Mouse (Mus musculus): Measurements from ENCODE around the gene Sod1.

Sod1 gene

DNA sequence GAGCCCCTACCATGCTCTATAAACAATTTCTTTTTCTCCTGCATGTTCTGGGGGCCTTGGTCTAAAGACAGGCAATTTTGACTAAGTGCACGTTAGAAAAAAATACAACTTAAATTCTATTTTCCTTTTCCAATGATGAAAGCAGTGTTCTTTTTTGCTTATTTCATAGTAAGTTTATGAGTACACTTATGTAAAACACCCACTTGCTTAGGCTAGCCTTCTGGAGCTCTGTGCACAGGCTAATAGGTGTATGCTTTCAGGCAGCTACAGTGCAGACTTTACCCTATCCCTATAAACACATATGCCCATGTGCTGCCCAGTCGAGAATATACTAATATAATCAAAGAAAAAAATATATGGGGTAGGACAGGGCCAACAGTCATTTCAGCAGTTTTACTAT, 32.0 kb downstream of the Sod1 start:
- no peak for DNase-seq (ENCODE audit: low read depth, low spot score)

DNA sequence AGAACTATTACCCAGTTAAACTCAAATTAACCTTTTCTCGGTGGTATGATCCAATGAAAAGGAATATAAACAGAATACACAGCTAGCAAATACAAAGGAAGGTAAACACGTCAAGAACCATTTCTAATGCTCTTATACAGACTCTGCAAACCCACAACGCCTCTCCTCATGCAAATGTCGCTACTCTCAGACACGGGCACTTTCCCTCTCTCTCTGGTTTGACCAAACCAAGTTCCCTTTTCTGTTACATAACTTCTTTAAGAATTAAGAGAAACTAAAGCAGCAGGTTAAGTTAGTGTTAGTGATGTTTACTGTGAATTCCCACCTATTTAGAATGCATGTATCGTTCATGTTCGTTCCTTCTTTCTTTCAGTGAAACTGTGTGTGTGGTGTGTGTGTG, 38.4 kb downstream of the Sod1 start:
- no peak for DNase-seq (ENCODE audit: low read depth, low spot score)

DNA sequence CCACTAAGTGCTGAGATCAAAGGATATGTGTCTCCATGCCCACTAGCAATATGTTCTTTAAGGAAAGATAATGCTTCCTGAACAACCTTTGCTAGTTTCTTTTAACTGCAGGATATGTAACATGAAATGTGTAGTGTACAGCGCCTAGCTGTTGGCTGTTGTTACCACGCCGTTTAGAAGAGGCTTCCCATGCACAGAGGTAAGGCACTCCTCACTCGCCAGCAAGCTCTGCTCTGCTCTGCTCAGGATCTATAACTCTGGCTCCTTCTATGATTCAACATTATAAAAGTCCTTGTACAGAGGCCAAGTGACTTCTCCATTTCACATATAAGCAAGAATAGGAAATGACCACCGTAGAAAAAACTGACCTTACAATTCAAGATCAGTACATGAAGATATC, 39.1 kb downstream of the Sod1 start:
- no peak for DNase-seq (ENCODE audit: low read depth, low spot score)

DNA sequence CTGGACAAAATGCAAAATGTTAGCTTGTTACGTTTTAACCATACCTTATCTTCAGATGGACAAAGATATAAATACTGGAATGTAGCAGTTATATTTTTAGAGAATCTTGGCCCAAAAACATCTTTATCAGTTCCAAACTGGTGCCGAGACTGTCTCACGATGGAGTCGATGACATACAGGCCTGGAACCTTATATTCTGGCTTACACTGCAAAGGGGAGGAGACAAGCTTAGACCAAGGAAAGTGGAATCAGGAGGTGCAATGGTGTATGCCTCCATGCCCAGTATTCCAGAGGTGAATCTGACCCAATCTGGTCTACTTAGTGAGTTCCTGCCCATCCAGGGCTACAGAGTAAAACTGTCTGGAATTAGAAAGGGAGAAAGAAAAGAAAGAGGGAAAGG, 39.5 kb downstream of the Sod1 start:
- no peak for DNase-seq (ENCODE audit: low read depth, low spot score)

DNA sequence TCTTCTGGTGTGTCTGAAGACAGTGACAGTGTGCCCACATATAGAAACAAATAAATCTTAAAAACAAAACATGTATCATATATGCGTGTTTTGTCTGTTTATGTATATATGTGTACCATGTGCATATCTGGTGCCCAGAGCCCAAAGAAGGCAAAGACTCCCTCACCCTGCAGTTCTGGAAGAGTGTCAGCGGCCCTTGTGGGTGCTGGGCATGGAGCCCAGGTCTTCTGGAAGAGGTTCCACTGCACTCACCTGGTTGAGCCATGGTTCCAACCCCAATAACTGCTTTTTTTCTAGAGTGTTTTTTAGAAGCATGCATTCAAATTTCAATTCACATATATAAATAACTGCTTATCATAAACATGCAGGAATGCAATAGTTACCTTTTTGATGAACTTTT, 41.2 kb downstream of the Sod1 start:
- no peak for DNase-seq (ENCODE audit: low read depth, low spot score)

DNA sequence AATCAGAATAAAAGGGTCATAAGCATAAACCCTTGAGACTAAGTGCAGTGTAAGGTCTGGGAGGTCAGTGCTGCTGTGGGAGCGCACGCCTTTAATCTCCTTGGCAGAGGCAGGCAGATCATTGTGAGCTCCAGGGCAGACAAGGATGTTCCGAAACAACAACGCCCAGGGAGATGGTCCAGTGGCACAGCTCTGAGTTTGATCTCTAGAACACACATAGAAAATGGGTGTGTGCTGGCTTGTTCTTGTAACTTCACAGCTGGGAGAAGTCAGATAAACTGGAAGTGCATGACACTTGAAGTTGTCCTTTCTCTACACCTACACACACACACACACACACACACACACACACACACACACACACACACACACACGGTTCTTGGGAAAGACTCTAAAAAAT, 43.5 kb downstream of the Sod1 start:
- no peak for DNase-seq (ENCODE audit: low read depth, low spot score)

DNA sequence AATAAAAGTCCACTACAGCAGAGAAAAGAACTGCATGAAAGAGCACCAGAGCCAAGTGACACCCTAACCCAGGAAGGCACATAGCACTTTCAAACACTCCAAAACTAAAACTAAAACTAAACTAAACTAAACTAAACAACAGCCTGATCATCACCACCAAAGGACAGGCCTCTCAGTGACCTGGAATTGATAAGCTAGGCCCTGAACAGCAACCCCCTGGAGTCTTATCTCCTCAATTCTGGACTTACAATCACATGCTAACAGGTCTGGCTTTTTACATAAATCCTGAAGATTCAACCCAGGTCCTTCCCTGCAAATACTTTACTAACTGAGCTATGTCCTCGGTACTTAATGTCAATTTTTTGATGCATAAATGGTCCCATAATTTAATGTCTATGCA, 44.6 kb downstream of the Sod1 start:
- no peak for DNase-seq (ENCODE audit: low read depth, low spot score)

DNA sequence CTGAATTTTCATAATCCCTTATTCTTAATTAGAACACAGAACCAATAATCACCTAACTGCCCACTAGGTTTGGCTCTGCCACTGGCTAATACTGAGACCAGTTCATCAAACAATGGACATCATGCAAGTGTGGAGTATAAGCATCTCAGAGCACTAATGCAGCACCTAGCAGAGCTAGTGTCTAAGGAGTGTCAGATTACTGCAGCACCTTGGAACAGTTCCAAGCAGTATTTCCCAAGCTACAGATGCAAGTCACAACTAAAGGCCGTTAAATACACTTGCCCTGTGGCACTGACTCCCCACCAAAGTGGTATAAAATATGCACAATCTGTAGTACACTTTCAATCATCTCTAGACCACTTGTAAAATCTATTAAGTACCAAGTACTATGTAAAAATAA, 46.0 kb downstream of the Sod1 start:
- no peak for DNase-seq (ENCODE audit: low read depth, low spot score)

DNA sequence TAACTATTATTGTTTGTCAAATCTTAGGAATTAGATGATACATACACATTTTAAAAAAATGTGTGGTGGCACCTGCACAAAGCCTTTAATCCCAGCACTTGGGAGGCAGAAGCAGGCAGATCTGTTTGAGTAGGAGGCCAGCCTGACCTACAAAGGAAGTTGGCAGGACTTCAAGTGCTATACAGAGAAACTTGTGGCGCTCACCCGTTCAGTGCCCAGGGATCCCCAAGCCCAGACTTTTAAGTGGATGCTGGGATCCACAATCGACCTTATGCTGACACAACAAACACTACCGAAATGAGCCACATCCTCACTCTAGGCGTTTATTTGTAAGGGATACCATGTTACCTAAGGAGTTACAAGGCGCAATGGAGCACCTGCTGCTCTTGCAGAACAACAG, 55.0 kb downstream of the Sod1 start:
- DNase-seq (ENCODE audit: low read depth, low spot score) = no peak

Measured in embryo, embryonic 11.5 days (tissue).